Mouse (Mus musculus): ENCODE measurements around the gene Lst1.
A peak's percentile ranks its signal among the peaks of the same experiment; 100 is the strongest.

Lst1 gene

DNA sequence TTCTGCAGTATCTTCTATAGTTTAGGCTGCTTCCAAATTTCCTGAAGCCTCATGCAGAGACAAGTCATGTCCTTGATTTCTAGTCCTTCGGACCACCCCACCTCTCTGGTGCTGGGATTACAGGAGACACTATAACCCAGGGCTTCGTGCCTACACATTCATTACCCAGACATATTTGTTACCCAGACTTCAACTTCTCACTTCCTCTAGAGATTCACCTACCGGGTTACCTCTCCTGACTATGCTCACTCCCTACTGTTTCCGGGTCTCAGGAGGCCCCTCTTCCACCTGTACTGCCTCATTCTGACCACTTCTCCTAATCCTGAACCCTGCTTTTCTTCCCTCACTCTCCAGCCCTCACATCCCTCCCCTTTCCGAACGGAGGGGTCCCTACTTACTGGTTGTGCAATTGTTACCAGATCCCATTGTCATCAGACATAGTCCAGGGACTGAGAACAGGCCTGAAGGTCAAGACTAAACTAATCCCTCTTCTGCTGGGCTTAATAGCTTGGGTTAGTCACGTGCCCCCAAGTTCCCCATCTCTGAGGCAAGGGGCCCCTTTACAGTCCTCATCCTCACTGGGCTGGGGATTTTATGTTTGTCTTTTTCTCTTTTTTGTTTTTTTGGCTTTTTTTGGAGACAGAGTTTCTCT is at the start of gene Lst1:
Gene Lst1, minus strand, starts transcription at position 481 of the 652 bp plus-strand sequence.
- TF ChIP-seq GATA4 (IDR thresholded peaks at IDR 0.05; ENCODE audit: insufficient replicate concordance, low read length) = no peak

DNA sequence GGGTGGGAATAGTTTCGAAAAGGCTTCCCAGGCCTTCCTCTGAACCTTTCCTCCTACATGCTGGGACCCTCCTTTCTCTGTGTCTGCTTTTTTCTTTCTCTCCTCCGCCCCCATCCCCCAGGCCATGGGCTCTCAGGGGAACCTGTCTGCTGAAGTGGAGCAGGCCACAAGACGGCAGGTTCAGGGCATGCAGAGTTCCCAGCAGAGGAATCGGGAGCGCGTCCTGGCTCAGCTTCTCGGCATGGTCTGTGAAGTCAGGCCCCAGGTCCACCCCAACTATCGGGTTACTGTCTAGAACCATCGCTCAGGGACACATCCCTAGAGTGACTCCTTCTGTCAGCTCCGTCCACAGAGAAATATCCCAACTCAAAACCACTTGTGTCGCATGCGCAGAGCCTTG is 49.3 kb upstream of the Lst1 start:
- TF ChIP-seq GATA4 (IDR thresholded peaks at IDR 0.05; ENCODE audit: insufficient replicate concordance, low read length) = no peak

DNA sequence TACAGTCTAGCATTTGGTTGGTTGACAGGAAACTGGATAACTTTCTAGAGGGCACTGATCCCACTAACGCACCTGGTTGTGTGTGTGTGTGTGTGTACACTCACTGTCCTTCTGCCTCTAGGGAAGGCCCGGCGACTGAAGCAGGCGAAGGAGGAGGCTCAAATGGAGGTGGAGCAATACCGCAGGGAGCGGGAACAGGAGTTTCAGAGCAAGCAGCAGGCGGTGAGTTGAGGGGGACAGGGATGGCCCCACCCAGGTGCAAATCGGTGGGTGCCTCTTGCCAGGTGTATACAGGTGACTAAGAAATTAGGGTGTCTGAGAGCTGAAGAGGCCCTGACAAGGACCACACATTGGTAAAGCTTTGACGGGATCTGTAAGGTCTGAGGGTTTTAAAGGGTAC is 48.8 kb upstream of the Lst1 start:
- TF ChIP-seq GATA4 (IDR thresholded peaks at IDR 0.05; ENCODE audit: insufficient replicate concordance, low read length) = no peak

DNA sequence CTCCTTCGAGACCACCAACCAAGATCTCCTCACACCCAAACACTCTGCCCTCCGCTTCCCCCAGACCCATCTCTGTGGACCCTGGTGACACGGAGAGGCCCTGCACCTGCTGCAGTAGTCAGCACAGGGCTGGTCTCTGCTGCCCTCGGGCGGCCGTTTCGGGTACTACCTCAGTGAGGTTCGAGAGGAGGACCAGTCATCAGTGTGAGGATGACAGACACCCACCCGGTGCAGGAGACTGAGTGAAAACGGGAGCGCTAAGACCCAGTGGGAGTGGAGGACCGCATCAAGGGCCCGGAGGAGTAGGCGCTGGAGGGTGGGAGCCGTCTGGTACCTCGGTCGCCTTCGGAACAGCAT is 48.1 kb upstream of the Lst1 start:
- TF ChIP-seq GATA4 (IDR thresholded peaks at IDR 0.05; ENCODE audit: insufficient replicate concordance, low read length) = no peak

DNA sequence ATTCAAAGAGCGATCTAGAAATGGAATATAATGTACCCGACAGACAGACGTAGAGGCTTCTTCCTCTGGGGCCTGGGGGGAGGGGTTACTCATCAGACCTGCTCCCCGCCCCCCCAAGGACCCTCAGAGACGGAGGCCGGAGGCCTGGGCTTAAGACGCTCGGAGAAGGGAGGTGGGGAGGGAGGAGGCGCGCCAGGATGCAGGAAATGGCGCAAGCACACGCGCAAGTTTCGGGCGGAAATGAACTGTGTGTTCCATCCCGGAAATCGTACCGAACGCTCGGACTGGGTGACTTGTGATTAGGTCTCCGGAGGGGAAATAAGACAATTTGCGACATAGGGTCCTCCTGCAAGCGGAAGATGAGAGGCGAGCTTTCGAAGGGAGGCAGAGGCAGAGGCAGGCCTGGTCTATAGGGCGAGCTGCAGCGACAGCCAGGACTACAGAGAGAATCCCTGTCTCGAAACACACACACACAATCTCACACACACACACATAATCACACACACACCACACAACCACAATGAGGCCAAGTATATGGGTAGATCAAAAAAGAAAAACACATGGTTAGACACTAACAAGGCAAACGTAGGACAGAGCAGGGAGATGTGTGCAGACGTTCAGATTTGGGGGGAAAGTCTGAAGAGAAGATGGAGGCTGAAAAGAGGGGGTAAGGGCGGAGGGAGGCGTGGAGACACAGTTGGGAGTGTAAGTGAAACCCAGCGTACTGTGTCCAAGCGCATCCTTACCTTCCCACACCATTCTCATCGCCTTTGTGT is 47.6 kb upstream of the Lst1 start, which contains the start of gene Nfkbil1:
Gene Nfkbil1, minus strand, starts transcription at position 179 of the 776 bp plus-strand sequence.
- peak; percentile 84; the same call in 1 of the 2 replicates for TF ChIP-seq GATA4 (IDR thresholded peaks at IDR 0.05; ENCODE audit: insufficient replicate concordance, low read length)

DNA sequence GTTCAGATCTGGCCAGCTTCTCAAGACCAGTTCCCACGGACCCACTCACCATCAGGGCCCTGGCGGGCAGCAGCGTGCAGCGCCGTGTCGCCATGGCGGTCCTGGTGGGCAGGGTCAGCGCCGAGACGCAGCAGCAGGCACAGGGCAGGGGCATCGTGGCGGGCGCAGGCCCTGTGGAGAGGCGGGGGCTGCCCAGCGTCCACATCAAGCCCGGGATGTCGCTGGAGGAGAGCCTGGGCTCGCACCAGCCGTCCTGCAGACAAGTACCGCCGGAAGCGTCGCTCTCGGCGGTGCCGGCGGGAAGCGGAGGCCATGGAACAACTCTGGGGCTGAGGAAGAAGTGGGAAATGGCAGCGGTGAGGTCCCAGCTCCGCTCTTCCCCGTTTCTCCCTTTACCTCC is 46.7 kb upstream of the Lst1 start:
- TF ChIP-seq GATA4 (IDR thresholded peaks at IDR 0.05; ENCODE audit: insufficient replicate concordance, low read length) = peak; percentile 13; the same call in 1 of the 2 replicates

DNA sequence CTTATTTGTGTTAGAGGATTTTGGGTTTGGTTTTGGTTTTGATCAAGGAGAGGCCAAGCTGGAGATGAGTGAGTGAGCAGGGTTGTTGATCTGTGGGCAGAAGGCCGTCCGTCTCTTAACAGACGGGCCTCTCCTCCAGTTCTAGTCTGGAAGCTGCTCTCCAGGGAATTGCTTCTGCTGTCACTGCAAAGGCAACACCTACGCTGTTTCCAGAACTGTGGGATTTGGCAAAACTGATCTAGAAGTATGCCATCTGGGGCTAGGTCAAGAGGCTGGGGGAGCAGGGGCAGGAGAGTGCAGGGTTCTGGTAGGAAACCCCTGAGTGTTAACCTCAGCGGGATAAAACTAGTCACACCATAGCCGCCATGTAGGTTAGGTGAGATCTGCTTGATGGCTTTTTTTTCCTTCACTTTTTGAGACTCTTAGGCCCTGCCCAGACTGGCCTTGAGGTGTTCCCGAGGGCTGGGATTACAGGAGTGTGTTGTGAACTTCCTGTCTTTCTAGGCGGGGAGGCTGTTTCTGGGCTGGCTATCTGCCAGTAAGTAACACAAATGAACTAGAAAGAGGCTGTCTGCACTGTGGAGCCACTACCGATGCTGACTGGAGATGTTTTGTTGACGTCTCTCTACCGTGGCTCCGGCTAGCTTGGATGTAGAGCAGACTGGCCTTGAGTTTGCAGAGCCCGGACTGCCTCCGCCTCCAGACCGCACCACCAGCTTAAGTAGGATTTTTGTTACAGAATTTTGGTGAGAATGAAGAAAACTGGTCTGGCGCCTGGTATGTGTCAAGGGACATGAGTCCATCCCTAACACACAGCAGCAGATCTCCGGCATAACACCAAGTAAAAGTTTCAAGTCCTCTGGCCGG is 45.1 kb upstream of the Lst1 start, which contains the start of gene Atp6v1g2:
Gene Atp6v1g2, plus strand, starts transcription at position 547 of the 867 bp plus-strand sequence.
- TF ChIP-seq GATA4 (IDR thresholded peaks at IDR 0.05; ENCODE audit: insufficient replicate concordance, low read length) = no peak

DNA sequence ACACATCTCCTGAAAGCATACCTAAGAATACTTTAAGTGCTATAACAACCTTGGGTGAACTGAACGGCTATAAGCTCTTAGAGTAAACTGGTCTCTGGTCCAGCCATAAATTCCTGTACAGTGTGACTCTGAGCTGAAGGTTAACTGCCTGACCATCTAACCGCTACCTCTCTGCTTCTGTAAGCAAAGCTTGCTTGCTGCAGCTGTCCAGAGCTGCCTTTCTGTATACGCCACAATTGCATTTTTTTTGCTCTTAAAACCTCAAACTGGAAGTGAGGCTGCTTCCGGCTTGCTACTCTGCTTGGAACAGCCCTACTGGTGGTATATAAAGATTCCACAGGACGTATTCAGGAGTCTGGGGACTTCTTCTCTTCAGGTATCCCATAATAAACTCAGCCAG is 44.4 kb upstream of the Lst1 start:
- no peak for TF ChIP-seq GATA4 (IDR thresholded peaks at IDR 0.05; ENCODE audit: insufficient replicate concordance, low read length)

DNA sequence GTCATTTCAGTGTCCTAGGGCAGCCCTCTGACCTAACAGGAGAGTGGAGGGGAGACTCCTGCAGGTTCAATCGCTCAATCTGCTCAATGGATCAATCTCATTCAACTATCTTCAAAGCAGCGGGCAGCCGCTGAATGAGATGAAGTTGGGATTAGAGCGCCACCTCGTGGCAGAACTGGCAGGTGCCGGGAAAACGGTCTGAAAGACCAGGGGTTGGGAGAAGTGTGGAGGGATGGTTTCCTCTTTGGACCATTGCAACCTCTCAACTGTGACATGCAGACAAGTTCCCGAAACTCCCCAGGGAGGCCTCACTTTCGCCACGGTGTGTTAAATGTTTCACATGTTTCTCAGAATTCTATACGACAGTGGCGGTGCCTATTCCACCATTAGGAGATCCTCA is 43.8 kb upstream of the Lst1 start:
- no peak for TF ChIP-seq GATA4 (IDR thresholded peaks at IDR 0.05; ENCODE audit: insufficient replicate concordance, low read length)

DNA sequence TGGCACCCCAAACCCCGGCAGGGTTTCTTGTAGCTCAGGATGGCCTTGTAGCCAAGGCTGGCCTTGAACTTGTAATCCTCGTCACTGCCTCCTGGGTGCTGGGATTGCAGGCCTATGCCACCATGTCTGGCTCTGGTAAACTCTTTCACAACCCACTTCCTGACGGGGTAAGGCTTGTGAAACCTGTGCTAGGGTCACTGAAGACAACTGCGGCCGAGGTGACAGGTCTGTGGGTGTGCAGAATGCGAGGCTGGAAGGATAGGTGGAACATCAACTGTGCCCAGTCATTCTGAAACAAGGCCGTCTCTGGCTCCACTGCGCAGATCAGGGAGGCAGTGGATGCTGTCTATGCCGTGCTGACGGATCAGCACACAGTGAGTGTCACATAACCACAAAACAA is 42.8 kb upstream of the Lst1 start:
- no peak for TF ChIP-seq GATA4 (IDR thresholded peaks at IDR 0.05; ENCODE audit: insufficient replicate concordance, low read length)

DNA sequence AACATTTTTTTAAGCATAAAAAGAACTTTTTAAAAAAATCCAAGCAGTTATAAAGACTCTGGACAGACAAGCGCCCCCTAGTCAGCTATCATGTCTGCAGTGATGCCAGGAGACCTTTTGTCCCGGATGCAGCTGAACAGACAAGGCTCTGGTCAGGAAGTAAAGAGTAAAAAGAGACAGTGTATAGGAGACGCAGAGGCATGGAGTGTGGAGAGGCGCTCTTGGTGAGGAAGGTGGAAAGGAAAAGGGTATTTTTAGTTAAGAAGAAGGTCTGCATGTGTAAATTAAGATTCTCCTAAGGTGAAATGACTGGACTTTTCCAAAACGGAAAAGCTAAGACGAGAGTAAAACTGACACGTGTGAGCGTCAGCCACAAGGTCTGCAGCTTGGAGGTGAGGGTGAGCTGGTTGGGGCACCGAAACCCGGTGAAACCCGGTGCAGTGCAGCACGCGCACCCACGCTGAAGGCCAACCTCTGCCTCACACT is 38.4 kb upstream of the Lst1 start:
- peak; percentile 72; the same call in 1 of the 2 replicates for TF ChIP-seq GATA4 (IDR thresholded peaks at IDR 0.05; ENCODE audit: insufficient replicate concordance, low read length)

DNA sequence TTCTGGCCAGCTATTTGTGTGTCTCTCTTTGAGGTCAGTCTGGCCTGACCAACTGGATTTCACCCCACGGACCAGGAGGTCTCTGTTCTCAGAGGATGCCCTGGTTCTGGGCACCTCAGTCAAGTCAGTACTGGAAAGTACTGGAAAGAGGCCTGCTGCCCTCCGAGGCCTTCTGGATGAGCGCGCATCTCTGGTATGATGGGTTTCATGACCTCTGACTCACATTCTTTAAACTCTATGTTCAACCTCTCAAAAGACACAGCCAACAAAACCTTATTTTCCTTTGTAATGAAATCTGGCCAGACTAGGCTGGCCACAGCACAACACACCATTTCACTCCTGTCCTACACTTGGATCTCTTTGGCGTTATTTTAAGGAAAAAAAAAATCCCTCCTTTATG is 37.2 kb upstream of the Lst1 start:
- TF ChIP-seq GATA4 (IDR thresholded peaks at IDR 0.05; ENCODE audit: insufficient replicate concordance, low read length) = no peak

DNA sequence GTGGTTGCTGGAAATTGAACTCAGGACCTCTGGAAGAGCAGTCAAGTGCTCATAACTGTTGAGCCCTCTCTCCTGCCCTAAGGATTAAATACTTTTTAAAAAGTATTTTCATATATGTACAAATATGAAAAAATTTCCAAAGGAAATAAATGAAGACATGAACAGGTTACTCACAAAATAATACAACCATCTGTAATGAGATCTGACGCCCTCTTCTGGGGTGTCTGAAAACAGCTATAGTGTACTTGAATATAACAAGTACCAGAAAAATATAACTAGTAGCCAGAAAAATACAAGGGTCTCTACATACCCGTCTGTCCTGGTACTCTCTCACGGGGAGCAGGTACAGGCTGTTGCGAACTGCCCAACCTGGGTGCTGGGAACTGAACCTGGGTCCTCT is 36.4 kb upstream of the Lst1 start:
- no peak for TF ChIP-seq GATA4 (IDR thresholded peaks at IDR 0.05; ENCODE audit: insufficient replicate concordance, low read length)

DNA sequence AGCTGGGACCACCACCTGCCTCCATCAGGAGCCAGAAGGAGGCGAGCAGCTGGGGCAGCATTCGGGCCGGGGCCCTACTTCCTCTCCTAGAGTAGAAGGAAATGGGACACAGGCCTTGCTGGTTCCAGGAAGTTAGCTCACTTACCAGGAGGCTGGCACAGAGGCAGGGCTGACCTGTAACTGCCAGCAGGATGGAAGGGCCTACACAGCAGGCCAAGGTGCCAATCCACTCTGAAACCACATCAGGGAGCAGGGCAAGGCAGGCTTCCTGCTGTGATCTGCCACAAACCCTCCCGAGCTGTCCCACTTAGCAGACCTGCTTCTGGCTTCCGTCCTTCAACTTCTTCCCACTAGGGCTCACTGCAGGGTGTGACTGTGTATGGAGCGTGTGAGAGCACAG is 34.1 kb upstream of the Lst1 start:
- no peak for TF ChIP-seq GATA4 (IDR thresholded peaks at IDR 0.05; ENCODE audit: insufficient replicate concordance, low read length)

All from liver, adult (tissue).